Mouse (Mus musculus) testis, adult 2 months (tissue): Measurements from ENCODE around the gene Shkbp1. TPM values are rescaled to one million over a fixed set of nuclear protein-coding genes. Genes with fewer than 3 reads are reported as not detected.

Experiments
- H3K27ac ChIP-seq: fragments of 200-500 bp; 2 replicates; pipeline ENCODE4 v1.5.1; 2012; ENCODE audit warnings: low read depth, low read length; ENCODE audit not compliant: control insufficient read depth, insufficient read depth
- H3K27me3 ChIP-seq: fragments of 200-500 bp; 2 replicates; pipeline ENCODE4 v1.6.1; 2012; ENCODE audit warnings: mild to moderate bottlenecking, low read length, moderate library complexity; ENCODE audit not compliant: control insufficient read depth, insufficient read depth
- H3K36me3 ChIP-seq: fragments of 200-500 bp; 2 replicates; pipeline ENCODE4 v1.6.1; 2012; ENCODE audit warnings: mild to moderate bottlenecking, low read length; ENCODE audit not compliant: control insufficient read depth, insufficient read depth
- H3K4me1 ChIP-seq: fragments of 200-500 bp; 2 replicates; pipeline ENCODE4 v1.6.1; 2012; ENCODE audit warnings: low read length; ENCODE audit not compliant: control insufficient read depth, insufficient read depth
- H3K4me3 ChIP-seq: fragments of 200-500 bp; 2 replicates; pipeline ENCODE4 v1.5.1; 2012; ENCODE audit warnings: low read depth, mild to moderate bottlenecking, low read length, moderate library complexity, mixed read lengths; ENCODE audit not compliant: control insufficient read depth
- CTCF ChIP-seq: fragments of 200-500 bp; IDR thresholded peaks from 2 replicates; pipeline ENCODE4 v1.5.1; 2012; ENCODE audit warnings: low read depth, mild to moderate bottlenecking, inconsistent platforms, low read length, moderate library complexity; ENCODE audit not compliant: control insufficient read depth, insufficient read depth, insufficient replicate concordance
- POLR2A ChIP-seq: fragments of 200-500 bp; IDR thresholded peaks from 2 replicates; pipeline ENCODE4 v1.6.1; 2012; ENCODE audit warnings: low read depth, mild to moderate bottlenecking, inconsistent platforms, low read length, moderate library complexity; ENCODE audit not compliant: control insufficient read depth
- polyA plus RNA-seq: library from polyadenylated mRNA; depleted of rRNA; stranded (reverse); fragments of >200 nt; gene quantifications from 2 replicates; pipeline ENCODE4 v1.2.3, GENCODE M21; 2012

Gene Shkbp1
- polyA plus RNA-seq, 1 experiment: 22.4 TPM

DNA sequence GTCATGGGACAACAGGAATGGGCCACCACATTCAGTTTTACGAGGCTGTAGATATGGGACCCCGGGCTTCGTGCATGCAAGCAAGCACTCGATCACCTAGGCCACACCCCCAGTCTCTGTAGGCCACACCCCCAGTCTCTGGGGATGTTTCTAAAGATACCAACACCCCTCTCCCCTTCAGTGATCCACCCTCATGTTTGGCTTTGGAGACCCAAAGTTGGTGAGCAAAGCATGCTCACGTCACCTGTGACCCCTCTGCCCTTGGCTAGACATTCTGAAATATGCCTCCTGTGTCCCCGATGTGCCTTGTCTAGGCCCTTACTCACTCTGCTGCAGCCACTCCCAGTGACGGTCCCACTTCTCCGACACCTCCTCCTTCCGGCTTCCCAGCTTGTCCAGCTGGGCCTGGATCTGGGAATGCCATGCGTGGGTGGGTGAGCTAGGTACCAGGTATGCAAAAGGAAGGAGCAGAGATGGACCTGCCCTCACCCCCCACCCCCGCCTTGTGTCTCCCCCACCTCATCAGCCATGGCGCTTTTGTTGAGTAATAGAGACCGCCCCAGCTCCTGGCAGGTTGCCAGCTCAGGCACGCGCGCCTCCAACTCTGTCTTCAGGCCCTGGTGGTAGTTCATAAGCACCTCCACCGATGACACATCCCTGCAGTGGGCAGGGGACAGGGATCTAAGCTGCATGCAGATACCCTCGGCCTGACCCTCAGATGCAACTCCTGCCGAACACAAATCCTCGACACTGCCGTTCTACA, 10.4 kb upstream of the Shkbp1 start:
- Histone ChIP-seq H3K27ac (no peak overlapping the region), H3K36me3 (no peaks in the 10 kb centered on the region), H3K4me3 (peak overlapping the region; percentile 56), H3K27me3 (peaks cover 4% of the 10 kb centered on the region), H3K4me1 (peaks cover 14% of the 10 kb centered on the region)
- no peak for TF ChIP-seq POLR2A
- no peak for TF ChIP-seq CTCF

DNA sequence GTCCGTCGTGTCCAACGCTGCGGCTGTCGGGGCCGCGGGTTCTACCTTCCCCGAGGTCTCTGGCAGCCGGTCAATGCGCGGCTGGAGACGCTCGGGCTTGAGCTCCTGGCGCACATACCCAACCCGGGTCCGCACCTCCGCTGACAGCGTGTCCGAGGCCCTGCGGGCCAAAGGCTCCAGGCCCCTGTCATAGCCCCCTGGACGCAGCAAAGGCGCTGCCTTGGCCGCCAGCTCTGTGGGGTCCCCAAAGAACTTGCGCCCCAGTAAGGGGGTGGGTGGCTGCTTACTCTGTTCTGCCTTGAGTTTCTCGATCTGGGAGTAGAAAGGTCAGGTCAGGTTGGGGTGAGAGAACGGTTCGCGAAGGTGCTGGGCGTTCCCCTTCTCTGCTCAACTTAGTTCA, 8.6 kb upstream of the Shkbp1 start:
- peak overlapping the region; percentile 66 for H3K4me3 ChIP-seq
- no peak for TF ChIP-seq POLR2A
- H3K36me3 ChIP-seq: no peaks in the 10 kb centered on the region
- no peak overlapping the region for H3K27ac ChIP-seq
- H3K27me3 ChIP-seq: peaks cover 4% of the 10 kb centered on the region
- H3K4me1 ChIP-seq: peaks cover 14% of the 10 kb centered on the region

DNA sequence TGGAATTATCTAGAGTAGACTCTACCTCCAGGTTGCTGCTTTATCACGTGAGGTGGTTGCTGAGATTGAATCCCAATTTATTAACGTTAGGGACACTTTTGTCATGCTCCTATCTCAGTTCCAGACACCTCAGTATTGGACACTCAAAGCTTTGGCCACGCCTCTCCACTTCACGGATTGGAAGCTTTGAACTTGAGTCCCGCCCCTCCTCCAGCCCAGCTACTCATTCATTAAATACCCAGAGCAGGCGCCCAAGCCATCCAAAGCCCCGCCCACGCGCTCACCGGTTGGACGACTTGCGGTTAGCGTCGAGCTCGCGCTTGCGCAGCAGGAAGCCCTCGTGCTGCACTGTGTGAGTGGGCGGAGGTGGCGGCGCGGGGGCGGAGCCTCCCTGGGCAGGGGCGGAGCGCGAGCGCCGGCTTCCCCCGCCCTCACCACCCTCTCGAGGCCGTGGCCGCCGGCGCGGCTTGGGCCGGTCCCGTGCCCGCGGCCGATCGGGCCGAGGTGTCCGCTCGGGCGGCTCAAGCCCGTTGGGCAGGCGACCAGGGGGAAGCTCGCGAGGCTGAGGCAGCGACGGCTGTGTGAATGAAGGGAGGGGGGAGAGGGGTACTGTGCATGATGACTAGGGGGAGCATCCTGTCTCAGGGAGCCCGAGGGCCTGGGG, 5.6 kb upstream of the Shkbp1 start:
- Histone ChIP-seq H3K27me3 (peaks cover 4% of the 10 kb centered on the region), H3K36me3 (no peaks in the 10 kb centered on the region)
- TF ChIP-seq CTCF (no peak), POLR2A (no peak)

DNA sequence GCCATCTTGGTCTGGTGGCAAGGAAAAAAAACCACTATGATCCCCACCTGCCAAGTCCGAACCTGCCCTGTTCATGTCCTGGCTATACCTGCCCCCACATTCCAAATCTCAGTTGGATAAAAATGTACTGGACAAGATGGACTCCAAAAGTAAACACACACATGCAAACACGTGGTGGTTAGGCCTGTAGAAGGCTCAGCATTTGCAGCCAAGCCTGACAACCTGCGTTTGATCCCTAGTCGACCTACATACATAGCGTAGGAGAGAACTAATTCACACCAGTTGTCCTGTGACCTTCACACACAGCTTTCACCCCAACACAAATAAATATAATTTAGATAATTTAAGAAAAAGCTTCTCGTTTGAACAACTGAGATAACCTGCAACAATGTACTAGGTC, 4.9 kb upstream of the Shkbp1 start:
- H3K4me1 ChIP-seq: peaks cover 27% of the 10 kb centered on the region
- no peak for TF ChIP-seq CTCF
- TF ChIP-seq POLR2A: no peak
- H3K27me3 ChIP-seq: peaks cover 4% of the 10 kb centered on the region
- H3K27ac ChIP-seq: no peak overlapping the region
- no peaks in the 10 kb centered on the region for H3K36me3 ChIP-seq
- peak overlapping the region; percentile 90 for H3K4me3 ChIP-seq

More for the DNA sequence above, 5.6 kb upstream of the Shkbp1 start:
- Histone ChIP-seq H3K4me1 (peaks cover 23% of the 10 kb centered on the region), H3K4me3 (peak overlapping the region; percentile 90), H3K27ac (peak overlapping the region; percentile 73)

DNA sequence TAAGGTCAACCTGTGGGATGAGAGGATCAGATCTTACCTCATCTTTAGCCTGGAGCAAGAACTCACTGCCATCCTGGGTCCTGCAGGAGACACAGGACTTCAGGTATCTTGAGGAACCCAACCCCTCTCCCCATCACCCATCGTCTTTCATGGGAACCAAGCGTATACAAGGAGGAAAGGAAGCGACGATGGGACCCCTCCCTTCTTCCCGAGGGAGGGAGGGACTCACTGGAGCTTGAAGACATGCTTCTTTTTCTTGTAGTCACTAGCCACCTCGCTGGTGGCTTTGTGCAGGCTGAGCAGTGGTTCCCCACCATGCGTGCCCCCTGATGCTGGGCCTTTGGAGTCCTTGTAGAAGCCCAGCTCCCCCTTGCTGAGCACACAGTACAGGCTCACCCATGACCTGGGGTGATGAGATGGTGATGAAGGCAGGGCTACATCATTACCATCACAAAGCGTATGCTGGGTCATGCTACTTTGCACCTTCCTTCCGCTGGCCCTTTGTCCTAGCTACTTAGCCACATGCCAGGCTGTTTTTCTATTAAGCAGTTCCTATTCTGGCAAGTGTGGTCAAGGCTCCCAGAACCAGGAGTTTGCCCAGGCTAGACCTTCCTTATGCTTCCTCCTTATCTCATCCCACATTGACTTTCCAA, 4.0 kb upstream of the Shkbp1 start:
- peaks cover 4% of the 10 kb centered on the region for H3K27me3 ChIP-seq
- H3K36me3 ChIP-seq: no peaks in the 10 kb centered on the region
- H3K4me1 ChIP-seq: peaks cover 33% of the 10 kb centered on the region
- H3K4me3 ChIP-seq: peak overlapping the region; percentile 53
- TF ChIP-seq POLR2A: no peak
- H3K27ac ChIP-seq: no peak overlapping the region

DNA sequence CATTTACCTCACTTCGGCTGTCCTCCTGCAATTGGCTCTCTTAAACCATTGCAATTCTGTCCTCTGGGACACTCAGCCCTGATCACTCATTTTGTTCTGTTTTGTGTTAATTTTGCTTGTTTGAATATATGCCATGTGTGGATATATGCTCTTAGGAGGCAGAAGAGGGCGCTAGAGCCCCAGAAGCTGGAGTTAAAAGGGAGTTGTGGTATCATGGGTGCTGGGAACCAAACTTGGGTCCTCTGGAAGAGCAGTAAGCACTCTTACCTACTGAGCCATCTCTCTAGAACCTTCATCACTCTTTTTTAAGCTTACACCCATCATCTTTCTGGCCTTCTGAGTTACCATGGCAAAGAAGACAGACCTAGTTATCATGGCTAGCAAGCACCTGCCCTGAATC, 3.3 kb upstream of the Shkbp1 start:
- Histone ChIP-seq H3K27ac (no peak overlapping the region), H3K27me3 (peaks cover under 1% of the 10 kb centered on the region), H3K36me3 (no peaks in the 10 kb centered on the region), H3K4me3 (peak overlapping the region; percentile 53; the same call in 1 of the 2 replicates), H3K4me1 (peaks cover 29% of the 10 kb centered on the region)
- TF ChIP-seq CTCF (no peak), POLR2A (no peak)

DNA sequence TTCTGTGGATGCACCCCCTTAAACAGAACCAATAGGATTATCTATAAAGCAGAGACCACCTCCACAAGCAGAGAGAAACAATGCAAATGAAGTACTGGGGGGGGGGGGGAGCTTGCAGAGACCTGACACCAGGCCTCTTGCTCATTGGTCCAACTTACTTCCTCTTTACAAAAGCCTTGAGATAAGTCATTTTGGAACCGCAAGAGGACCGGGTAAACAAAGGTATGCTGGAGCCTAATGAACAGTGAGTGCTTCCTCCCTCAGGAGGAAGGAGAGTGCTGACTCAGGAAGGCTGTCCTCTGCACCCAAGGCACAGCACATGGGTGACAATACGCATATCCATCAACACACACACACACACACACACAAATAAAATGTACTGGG, 1.8 kb upstream of the Shkbp1 start:
- H3K27ac ChIP-seq: no peak overlapping the region
- TF ChIP-seq POLR2A (no peak), CTCF (no peak)
- no peaks in the 10 kb centered on the region for H3K36me3 ChIP-seq
- no peaks in the 10 kb centered on the region for H3K27me3 ChIP-seq
- peaks cover 28% of the 10 kb centered on the region for H3K4me1 ChIP-seq
- H3K4me3 ChIP-seq: peak overlapping the region; percentile 93
